ENCODE assay signal across 8 mouse cellular contexts in the genomic region with DNA sequence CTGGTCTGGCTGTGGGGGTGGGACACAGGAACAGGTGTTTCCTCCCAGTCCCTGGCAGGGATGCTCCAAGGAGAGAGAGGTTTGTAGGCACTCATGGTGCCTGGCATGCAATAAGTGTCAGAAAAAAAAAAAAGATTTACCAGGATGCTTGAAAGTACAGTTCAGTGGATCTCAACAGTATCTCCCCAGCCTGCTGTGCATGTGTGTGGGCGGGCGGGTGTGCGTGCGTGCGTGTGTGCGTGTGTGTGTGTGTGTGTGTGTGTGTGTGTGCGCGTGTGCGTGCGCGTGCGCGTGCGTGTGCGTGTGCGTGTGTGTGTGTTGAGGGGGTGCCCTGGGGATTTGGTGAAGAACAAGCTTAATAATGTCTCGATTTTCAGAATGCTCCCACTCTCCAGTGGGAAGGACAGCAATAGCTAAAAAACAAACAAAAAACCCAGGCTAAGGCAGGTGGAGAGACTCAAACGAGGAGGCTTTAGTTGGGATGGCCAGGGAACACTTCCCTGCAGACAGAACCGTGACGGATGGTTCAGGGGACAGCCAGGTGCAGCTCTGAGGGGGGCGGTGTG. TPM values are rescaled to one million over a fixed set of nuclear protein-coding genes. Genes with fewer than 3 reads are reported as not detected.
DNase-seq lines count a peak whose midpoint lies in the region; ATAC-seq and TF ChIP-seq lines count a peak whose summit lies in the region.

No protein-coding gene starts in this region.

- peaks cover 13% of the 10 kb centered on the region for H3K4me1 ChIP-seq in heart, embryonic 11.5 days (ENCODE audit: control insufficient read depth, insufficient read depth, low read length)
- H3K4me1 ChIP-seq in hindbrain, embryonic 16.5 days (ENCODE audit: control insufficient read depth, insufficient read depth, low read depth, low read length), result peaks cover 18% of the 10 kb centered on the region

- ATAC-seq in heart, embryonic 11.5 days (replicated peaks; ENCODE audit: insufficient number of reproducible peaks, low FRiP score, low TSS enrichment), result no peak
- peak; percentile 52 for ATAC-seq in hindbrain, embryonic 16.5 days

- no peaks in the 10 kb centered on the region for H3K9me3 ChIP-seq in heart, embryonic 11.5 days (replicated peaks; ENCODE audit: control insufficient read depth, low read length)
- no peaks in the 10 kb centered on the region for H3K9me3 ChIP-seq in hindbrain, embryonic 16.5 days (ENCODE audit: control insufficient read depth, low read length)

- H3K4me2 ChIP-seq in heart, embryonic 11.5 days, result peak overlapping the region; percentile 65
- peak overlapping the region; percentile 52 for H3K4me2 ChIP-seq in hindbrain, embryonic 16.5 days (ENCODE audit: low read length)
- H3K4me2 ChIP-seq in myocyte (ENCODE audit: low read depth), result peak overlapping the region; percentile 98

- no peak for DNase-seq in heart, adult 18-20 months
- peak; percentile 41 for DNase-seq in thymus, postnatal 14 days
- no peak for DNase-seq in thymus, postnatal 36 days
- no peak for DNase-seq in gastrocnemius, postnatal 36 days
- DNase-seq in c-Kit-positive CD71-positive TER-119-positive erythroid progenitor cells, embryonic 14.5 days (ENCODE audit: low spot score), result no peak

- H3K27me3 ChIP-seq in heart, embryonic 11.5 days (ENCODE audit: control insufficient read depth, insufficient read depth, low read length), result peaks cover 2% of the 10 kb centered on the region; the same call in 1 of the 2 replicates
- no peaks in the 10 kb centered on the region for H3K27me3 ChIP-seq in hindbrain, embryonic 16.5 days (replicated peaks; ENCODE audit: control insufficient read depth, insufficient read depth, low read length)
- H3K27me3 ChIP-seq in myocyte (ENCODE audit: control insufficient read depth, insufficient read depth, insufficient read length), result no peaks in the 10 kb centered on the region

- TF ChIP-seq POLR2A in myocyte (IDR thresholded peaks at IDR 0.05; ENCODE audit: insufficient read length, low read depth), result no peak

- peak overlapping the region; percentile 66 for H3K9ac ChIP-seq in heart, embryonic 11.5 days (ENCODE audit: low read depth, low read length)
- H3K9ac ChIP-seq in hindbrain, embryonic 16.5 days (ENCODE audit: low read depth, low read length), result peak overlapping the region; percentile 59

- intact Hi-C loops in gastrocnemius, postnatal 36 days (cut with DNase I), result loop anchor here (2.0 kb wide), 1 partner anchor 18 kb away; no protein-coding TSS in a partner anchor

- H3K79me2 ChIP-seq in myocyte (ENCODE audit: control insufficient read depth, insufficient read depth), result no peaks in the 10 kb centered on the region

- no peaks in the 10 kb centered on the region for H3K36me3 ChIP-seq in heart, embryonic 11.5 days (ENCODE audit: control insufficient read depth, insufficient read depth, low read length)
- H3K36me3 ChIP-seq in hindbrain, embryonic 16.5 days (ENCODE audit: control insufficient read depth, insufficient read depth, low read length), result no peaks in the 10 kb centered on the region
- no peaks in the 10 kb centered on the region for H3K36me3 ChIP-seq in myocyte (ENCODE audit: control insufficient read depth, insufficient read depth)

- H3K27ac ChIP-seq in heart, embryonic 11.5 days (ENCODE audit: low read depth, low read length), result peak overlapping the region; percentile 77
- H3K27ac ChIP-seq in hindbrain, embryonic 16.5 days (ENCODE audit: low read depth, low read length), result peak overlapping the region; percentile 80

- no peak overlapping the region for H3ac ChIP-seq in myocyte (ENCODE audit: control insufficient read depth, insufficient read length)

- H3K4me3 ChIP-seq in heart, embryonic 11.5 days (ENCODE audit: low read depth, low read length), result peak overlapping the region; percentile 13
- H3K4me3 ChIP-seq in hindbrain, embryonic 16.5 days (ENCODE audit: low read length), result peak overlapping the region; percentile 28
- peak overlapping the region; percentile 16 for H3K4me3 ChIP-seq in myocyte

- 43% methylated on average over 21 of the region's 21 CpGs for WGBS in heart, embryonic 11.5 days (ENCODE audit: insufficient replicate concordance)
- 53% methylated on average over 21 of the region's 21 CpGs for WGBS in hindbrain, embryonic 16.5 days

TF ChIP-seq in myocyte, 11 proteins besides CTCF, POLR2A, EP300 and RAD21:
- TF ChIP-seq MYOG (IDR thresholded peaks at IDR 0.05; ENCODE audit: control insufficient read depth in 1 of 3, insufficient read depth in 1 of 3, insufficient read length in 2 of 3, low read depth in 2 of 3) (peak in 1 of 3 experiments; percentile 17), TCF3 (IDR thresholded peaks at IDR 0.05; ENCODE audit: insufficient read length, low read depth) (no peak), TCF12 (IDR thresholded peaks at IDR 0.05; ENCODE audit: insufficient read depth, poor library complexity, severe bottlenecking) (no peak), REST (IDR thresholded peaks at IDR 0.05; ENCODE audit: insufficient read depth, insufficient read length) (no peak), MAX (IDR thresholded peaks at IDR 0.05; ENCODE audit: low read depth) (no peak), MYOD1 (IDR thresholded peaks at IDR 0.05; ENCODE audit: control insufficient read depth in 1 of 3, insufficient read length in 2 of 3, low read depth in 2 of 3) (peak in 2 of 3 experiments; percentile 18 to 37), POLR2AphosphoS2 (IDR thresholded peaks at IDR 0.05; ENCODE audit: insufficient read length, low read depth) (no peak), E2F4 (IDR thresholded peaks at IDR 0.05; ENCODE audit: insufficient read depth) (no peak), CEBPB (IDR thresholded peaks at IDR 0.05; ENCODE audit: insufficient read depth, poor library complexity, severe bottlenecking) (no peak)
TF ChIP-seq in myocyte: peak in this region for 2.

RNA-seq across cellular contexts. Expression of gene Ddit4, which starts 9.3 kb away (rescaled TPM):
- 1.9 and 3.4 TPM in 2 replicates for polyA plus RNA-seq in heart, embryonic 11.5 days (2014; fragmentation: Nextera tagmentation; extraction: Ambion mirVana)
- 100 to 1,000 TPM; 158 to 190 TPM for total RNA-seq in heart, adult 18-20 months (2021)
- polyA plus RNA-seq in hindbrain, embryonic 16.5 days (2015; fragmentation: Nextera tagmentation; extraction: Ambion mirVana), result 75.3 and 97.1 TPM in 2 replicates
- polyA plus RNA-seq in myocyte (2012; fragmentation: generic; extraction: Trizol), result 266 TPM
- 10 to 100 TPM; 18.2 to 39.3 TPM for total RNA-seq in gastrocnemius, postnatal 36 days (2021)

Comparison
In these comparisons a context has a peak if more than half of its experiments do, and no peak if none do; other contexts are left out.
1. RNA of gene Ddit4, which starts 9.3 kb away (polyA plus RNA-seq): 266 TPM in myocyte (single experiment) and 75.3 to 97.1 TPM in hindbrain, embryonic 16.5 days; 1.9 to 3.4 TPM in heart, embryonic 11.5 days; every median in the first group is over 10 times any median in the second.
2. Peak in every context shown above with its lines, with median percentiles within 50 percentile points of each other: H3K4me2 ChIP-seq and H3K4me3 ChIP-seq.